Mouse (Mus musculus) erythroblast, embryonic 14.5 days (primary cell): ENCODE results near the gene Fcgbp.

Source experiments
- GATA1 ChIP-seq: IDR thresholded peaks from 2 replicates; pipeline ENCODE4 v1.6.1; 2012; ENCODE audit warnings: low read length, inconsistent platforms, mixed read lengths
- TAL1 ChIP-seq: IDR thresholded peaks from 3 replicates; pipeline ENCODE4 v1.6.1; 2012; ENCODE audit warnings: low read length, inconsistent platforms, mixed read lengths

DNA sequence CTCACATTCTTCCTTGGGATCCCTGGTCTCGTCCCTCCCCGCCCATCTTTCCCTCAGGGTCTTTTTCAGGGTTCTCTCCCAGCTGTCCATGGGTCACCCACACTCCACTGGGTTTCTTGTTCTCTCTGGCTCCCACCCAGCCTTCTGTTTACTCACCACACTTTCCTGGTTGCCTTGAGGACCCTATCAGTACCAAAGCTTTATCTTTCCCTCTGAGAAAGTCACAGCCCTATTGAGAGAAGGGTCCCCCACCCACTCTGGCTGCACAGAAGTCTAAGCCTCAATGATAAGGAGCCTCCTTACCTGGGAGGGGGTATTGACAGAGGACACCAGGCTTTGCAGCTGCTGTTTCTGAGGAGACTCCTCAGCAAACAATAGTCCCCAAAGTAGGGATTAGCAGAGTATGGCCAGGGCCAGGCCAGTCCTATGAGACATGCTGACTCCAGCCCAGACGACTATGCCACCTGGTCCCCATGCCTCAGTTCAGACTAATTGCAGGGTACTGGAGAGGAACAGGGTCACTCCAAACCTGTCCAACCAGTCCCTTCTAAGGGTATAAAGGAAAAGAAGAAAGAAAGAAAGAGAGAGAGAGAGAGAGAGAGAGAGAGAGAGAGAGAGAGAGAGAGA is 1.4 kb upstream of the Fcgbp start:
- TF ChIP-seq TAL1 (no peak), GATA1 (no peak)
